Mouse (Mus musculus) Patski (cell line): ENCODE data around the gene Coq2. TPM values are rescaled to one million over a fixed set of nuclear protein-coding genes. Genes with fewer than 3 reads are reported as not detected.

Source experiments
- ATAC-seq: fragments of 100-300 bp; one replicate; pipeline ENCODE4 v1.8.0; 2021
- CTCF ChIA-PET: fragments of 350-600 bp; sonication (Branson Sonifier 250); formaldehyde crosslinking; loops from one replicate; lab custom pipeline; 2022; ENCODE audit warnings: inconsistent platforms; lab: Charles Lee
- POLR2A ChIA-PET: fragments of 350-600 bp; sonication (Branson Sonifier 250); formaldehyde crosslinking; loops from one replicate; lab custom pipeline; 2022; ENCODE audit warnings: antibody characterized with exemption, inconsistent platforms; lab: Charles Lee
- DNase-seq: peaks from one replicate; pipeline ENCODE4 v3.0.0-alpha.2; 2011; ENCODE audit warnings: low read depth, low spot score
- H3K27me3 ChIP-seq: fragments of 371-371 bp; one replicate; pipeline ENCODE4 v1.5.1; 2021
- CTCF ChIP-seq: fragments of 100-300 bp; IDR thresholded peaks from one replicate; pipeline ENCODE4 v1.5.1; 2021
- in situ Hi-C: fragments of 300-500 bp; cut with MboI; formaldehyde crosslinking; loops from 3 replicates; pipeline ENCODE4 v1.11.1; 2018; ENCODE audit warnings: low pct_unique_long_range_greater_than_20kb, mixed read lengths
- polyA plus RNA-seq: library from polyadenylated mRNA; unstranded; gene quantifications from one replicate; pipeline ENCODE4 v1.2.3, GENCODE M21; 2021

Coq2 gene
- polyA plus RNA-seq, 1 experiment from 2014 or later: 83.6 TPM

- in situ Hi-C loops: no loop called here
- ChIA-PET POLR2A (interaction anchor here (0.6 to 1.4 kb wide), 3 partner anchors 11 to 26 kb away, joined by 3 to 6 read pairs (median 3); no protein-coding TSS in a partner anchor), CTCF (interaction anchor here (0.8 to 1.8 kb wide), 3 partner anchors 9 to 27 kb away, joined by 3 to 5 read pairs (median 4); no protein-coding TSS in a partner anchor)
- TF ChIP-seq CTCF: no peak
- H3K27me3 ChIP-seq: no peaks in the 10 kb centered on the region
- no peak for ATAC-seq
- no peak for DNase-seq
These were observed 30.9 kb downstream of the Coq2 start for GRCm38 (mm10) chr5:100643991-100644535.

- DNase-seq (no peak), ATAC-seq (no peak)
- CTCF ChIA-PET: interaction anchor here (0.8 to 1.8 kb wide), 3 partner anchors 9 to 28 kb away, joined by 3 to 5 read pairs (median 3); no protein-coding TSS in a partner anchor
- POLR2A ChIA-PET: interaction anchor here (0.6 to 1.4 kb wide), 3 partner anchors 11 to 27 kb away, joined by 3 to 6 read pairs (median 3); no protein-coding TSS in a partner anchor
- TF ChIP-seq CTCF: no peak
- in situ Hi-C loops: no loop called here
- H3K27me3 ChIP-seq: no peaks in the 10 kb centered on the region
These were observed 31.5 kb downstream of the Coq2 start for GRCm38 (mm10) chr5:100643253-100643990.

- no peak for TF ChIP-seq CTCF
- in situ Hi-C loops: no loop called here
- DNase-seq (no peak), ATAC-seq (no peak)
- POLR2A ChIA-PET: no interaction called here
- CTCF ChIA-PET: interaction anchor here (0.9 kb wide), 1 partner anchor 13 kb away, joined by 3 read pairs; no protein-coding TSS in a partner anchor
- H3K27me3 ChIP-seq: no peaks in the 10 kb centered on the region
These were observed 32.6 kb downstream of the Coq2 start for GRCm38 (mm10) chr5:100642316-100642715.

GRCm38 (mm10) chr5:100638483-100638882 lies 36.5 kb downstream of the Coq2 start:
- no peak for TF ChIP-seq CTCF
- DNase-seq: no peak
- ChIA-PET POLR2A (no interaction called here), CTCF (interaction anchor here (1.4 kb wide), 1 partner anchor 79 kb away, joined by 3 read pairs; no protein-coding TSS in a partner anchor)
- no peaks in the 10 kb centered on the region for H3K27me3 ChIP-seq
- in situ Hi-C loops: no loop called here
- ATAC-seq: no peak

GRCm38 (mm10) chr5:100636794-100637544 lies 38.0 kb downstream of the Coq2 start:
- ChIA-PET CTCF (no interaction called here), POLR2A (interaction anchor here (1.0 kb wide), 1 partner anchor 10 kb away, joined by 3 read pairs; no protein-coding TSS in a partner anchor)
- in situ Hi-C loops: no loop called here
- DNase-seq: peak; percentile 58
- TF ChIP-seq CTCF: no peak
- H3K27me3 ChIP-seq: no peaks in the 10 kb centered on the region
- peak; percentile 44 for ATAC-seq

GRCm38 (mm10) chr5:100635908-100636307 lies 39.0 kb downstream of the Coq2 start:
- in situ Hi-C loops: no loop called here
- POLR2A ChIA-PET: interaction anchor here (0.7 to 0.9 kb wide), 2 partner anchors 11 to 69 kb away, joined by 3 to 5 read pairs; no protein-coding TSS in a partner anchor

GRCm38 (mm10) chr5:100634885-100635478 lies 40.0 kb downstream of the Coq2 start:
- CTCF ChIA-PET: interaction anchor here (0.8 to 1.8 kb wide), 3 partner anchors 9 to 54 kb away, joined by 3 to 8 read pairs (median 3); no protein-coding TSS in a partner anchor
- TF ChIP-seq CTCF: no peak
- in situ Hi-C loops: no loop called here
- ATAC-seq: no peak
- no peaks in the 10 kb centered on the region for H3K27me3 ChIP-seq
- no peak for DNase-seq
- POLR2A ChIA-PET: interaction anchor here (0.7 to 0.9 kb wide), 3 partner anchors 10 to 68 kb away, joined by 3 to 5 read pairs (median 3); no protein-coding TSS in a partner anchor

More at GRCm38 (mm10) chr5:100635908-100636307, 39.0 kb downstream of the Coq2 start:
- DNase-seq (no peak), ATAC-seq (no peak)
- no peak for TF ChIP-seq CTCF
- no peaks in the 10 kb centered on the region for H3K27me3 ChIP-seq
- CTCF ChIA-PET: interaction anchor here (0.6 to 1.8 kb wide), 3 partner anchors 11 to 76 kb away, joined by 3 to 8 read pairs (median 3); no protein-coding TSS in a partner anchor

GRCm38 (mm10) chr5:100632540-100633129 lies 42.3 kb downstream of the Coq2 start:
- ATAC-seq (peak; percentile 79), DNase-seq (peak; percentile 64)
- TF ChIP-seq CTCF: no peak
- H3K27me3 ChIP-seq: no peaks in the 10 kb centered on the region
- POLR2A ChIA-PET: interaction anchor here (0.6 to 1.8 kb wide), 4 partner anchors 10 to 1952 kb away, joined by 3 to 6 read pairs (median 4); no protein-coding TSS in a partner anchor
- CTCF ChIA-PET: interaction anchor here (0.7 kb wide), 1 partner anchor 8 kb away, joined by 3 read pairs; no protein-coding TSS in a partner anchor
- in situ Hi-C loops: no loop called here

- H3K27me3 ChIP-seq: no peaks in the 10 kb centered on the region
- CTCF ChIA-PET: interaction anchor here (1.0 to 1.5 kb wide), 4 partner anchors 14 to 70 kb away, joined by 3 to 4 read pairs (median 4); no protein-coding TSS in a partner anchor
- DNase-seq (no peak), ATAC-seq (no peak)
- POLR2A ChIA-PET: no interaction called here
- in situ Hi-C loops: loop anchor here (5.0 kb wide), 1 partner anchor 33 kb away; no protein-coding TSS in a partner anchor
- TF ChIP-seq CTCF: no peak
These were observed 46.1 kb downstream of the Coq2 start for GRCm38 (mm10) chr5:100628807-100629206.
